Mouse (Mus musculus): ENCODE measurements at regions not wholly inside any gene's neighbourhood (a gene's known extent, or its start where the extent isn't known, plus 50 kb on each side); places are given as distances from the start of the nearest gene placed in this dataset.

- DNase-seq (ENCODE audit: low spot score), result no peak
Measured at GRCm38 (mm10) chr13:31481105-31481844, 74.7 kb upstream of the Foxq1 start.

GRCm38 (mm10) chr13:31486373-31486772 is 69.6 kb upstream of the Foxq1 start:
- DNase-seq (ENCODE audit: low spot score), result no peak

- DNase-seq (ENCODE audit: low spot score), result no peak
Measured at GRCm38 (mm10) chr13:31488186-31488585, 67.7 kb upstream of the Foxq1 start.

- peak; percentile 73 for DNase-seq (ENCODE audit: low spot score)
Measured at GRCm38 (mm10) chr13:31503191-31503590, 52.7 kb upstream of the Foxq1 start.

- DNase-seq (ENCODE audit: low spot score), result no peak
Measured at GRCm38 (mm10) chr13:31503832-31504231, 52.1 kb upstream of the Foxq1 start.

GRCm38 (mm10) chr13:31504316-31504715 is 51.6 kb upstream of the Foxq1 start:
- DNase-seq (ENCODE audit: low spot score), result peak; percentile 27

GRCm38 (mm10) chr13:31505386-31505785 is 50.5 kb upstream of the Foxq1 start:
- DNase-seq (ENCODE audit: low spot score), result peak; percentile 87
